Mouse (Mus musculus) MEL (cell line): ENCODE measurements around the gene Rcbtb1. TPM values are rescaled to one million over a fixed set of nuclear protein-coding genes. Genes with fewer than 3 reads are reported as not detected.

Experiments used
- DNase-seq: peaks from one replicate; pipeline ENCODE4 v3.0.0; 2011; ENCODE audit warnings: low read depth, low spot score
- H3K27ac ChIP-seq: 2 replicates; pipeline ENCODE4 v1.5.1; 2012; ENCODE audit warnings: low read depth, mild to moderate bottlenecking, control low read depth, low read length, moderate library complexity; ENCODE audit not compliant: control insufficient read depth
- H3K27me3 ChIP-seq, 2 experiments: fragments of 150-350 bp in 1 of 2; sonication (generic) in 1 of 2; 2 replicates each; pipeline ENCODE4 v1.6.1; 2012; ENCODE audit warnings: low read length in 2 of 2, mild to moderate bottlenecking in 2 of 2, improper control_type of control experiment in 1 of 2, moderate library complexity in 1 of 2; ENCODE audit not compliant: insufficient read depth in 2 of 2, control insufficient read depth in 1 of 2
- H3K36me3 ChIP-seq, 2 experiments: 2 replicates each; pipeline ENCODE4 v1.6.1; 2012 to 2014; ENCODE audit warnings: low read length in 2 of 2, improper control_type of control experiment in 1 of 2, inconsistent platforms in 1 of 2, mild to moderate bottlenecking in 1 of 2; ENCODE audit not compliant: insufficient read depth in 2 of 2, control insufficient read depth in 1 of 2
- H3K4me1 ChIP-seq, 2 experiments: fragments of 150-350 bp in 1 of 2; sonication (generic) in 1 of 2; 2 replicates each; pipeline ENCODE4 v1.6.1; 2012; ENCODE audit warnings: low read length in 2 of 2, improper control_type of control experiment in 1 of 2, mild to moderate bottlenecking in 1 of 2; ENCODE audit not compliant: insufficient read depth in 2 of 2, control insufficient read depth in 1 of 2
- H3K4me3 ChIP-seq, 2 experiments: fragments of 150-350 bp in 1 of 2; sonication (generic) in 1 of 2; 2 replicates each; pipeline ENCODE4 v1.5.1; 2012; ENCODE audit warnings: low read depth in 2 of 2, low read length in 2 of 2, mild to moderate bottlenecking in 2 of 2, moderate library complexity in 2 of 2, control low read depth in 1 of 2, improper control_type of control experiment in 1 of 2; ENCODE audit not compliant: control insufficient read depth in 1 of 2, insufficient read depth in 1 of 2
- H3K79me2 ChIP-seq: 2 replicates; pipeline ENCODE4 v1.6.1; 2012; ENCODE audit warnings: mild to moderate bottlenecking, low read length, moderate library complexity; ENCODE audit not compliant: control insufficient read depth, poor library complexity, insufficient read depth
- H3K9ac ChIP-seq: 2 replicates; pipeline ENCODE4 v1.6.1; 2012; ENCODE audit warnings: low read depth, mild to moderate bottlenecking, control low read depth, low read length, moderate library complexity; ENCODE audit not compliant: control insufficient read depth, poor library complexity, severe bottlenecking
- H3K9me3 ChIP-seq: fragments of 150-350 bp; sonication (generic); replicated peaks from 2 replicates; pipeline ENCODE4 v1.6.1; 2012; ENCODE audit warnings: mild to moderate bottlenecking, low read length, improper control_type of control experiment, moderate library complexity; ENCODE audit not compliant: insufficient read depth
- BHLHE40 ChIP-seq: IDR thresholded peaks from 2 replicates; pipeline ENCODE4 v1.6.1; 2012; ENCODE audit warnings: low read depth, mild to moderate bottlenecking, inconsistent platforms, low read length, improper control_type of control experiment, borderline replicate concordance
- CHD1 ChIP-seq: IDR thresholded peaks from 2 replicates; pipeline ENCODE4 v1.6.1; 2012; ENCODE audit warnings: low read depth, mild to moderate bottlenecking, inconsistent platforms, low read length, improper control_type of control experiment
- CHD2 ChIP-seq: IDR thresholded peaks from 2 replicates; pipeline ENCODE4 v1.6.1; 2011; ENCODE audit warnings: low read length, improper control_type of control experiment
- CTCF ChIP-seq, 3 experiments: IDR thresholded peaks in 2 of 3; conservative IDR thresholded peaks in 1 of 3; 2 replicates each; pipeline ENCODE4 v1.5.1; 2011 to 2012; ENCODE audit warnings: low read length in 3 of 3, low read depth in 2 of 3, mild to moderate bottlenecking in 2 of 3, improper control_type of control experiment in 1 of 3, inconsistent platforms in 1 of 3, mixed read lengths in 1 of 3, moderate library complexity in 1 of 3; ENCODE audit not compliant: control insufficient read depth in 1 of 3, insufficient read depth in 1 of 3, poor library complexity in 1 of 3, severe bottlenecking in 1 of 3
- ELF1 ChIP-seq: IDR thresholded peaks from 2 replicates; pipeline ENCODE4 v1.6.1; 2014; ENCODE audit warnings: low read depth, mild to moderate bottlenecking, inconsistent platforms, low read length, improper control_type of control experiment, moderate library complexity
- EP300 ChIP-seq, 2 experiments: IDR thresholded peaks; 2 replicates each; pipeline ENCODE4 v1.6.1; 2011; ENCODE audit warnings: improper control_type of control experiment in 2 of 2, low read length in 2 of 2, low read depth in 1 of 2, mild to moderate bottlenecking in 1 of 2
- GABPA ChIP-seq: IDR thresholded peaks from 2 replicates; pipeline ENCODE4 v1.6.1; 2012; ENCODE audit warnings: low read depth, mild to moderate bottlenecking, inconsistent platforms, low read length, improper control_type of control experiment, moderate library complexity
- JUND ChIP-seq: IDR thresholded peaks from 2 replicates; pipeline ENCODE4 v1.6.1; 2011; ENCODE audit warnings: low read depth, mild to moderate bottlenecking, improper control_type of control experiment, low read length
- KAT2A ChIP-seq: conservative IDR thresholded peaks from 2 replicates; pipeline ENCODE4 v1.6.1; 2012; ENCODE audit warnings: low read depth, low read length, improper control_type of control experiment, inconsistent platforms
- MAX ChIP-seq: IDR thresholded peaks from 2 replicates; pipeline ENCODE4 v1.6.1; 2011; ENCODE audit warnings: low read length, improper control_type of control experiment
- MAZ ChIP-seq: IDR thresholded peaks from 2 replicates; pipeline ENCODE4 v1.6.1; 2012; ENCODE audit warnings: low read depth, mild to moderate bottlenecking, inconsistent platforms, low read length, improper control_type of control experiment
- MEF2A ChIP-seq: IDR thresholded peaks from 2 replicates; pipeline ENCODE4 v1.6.1; 2014; ENCODE audit warnings: low read depth, mild to moderate bottlenecking, inconsistent platforms, low read length, improper control_type of control experiment; ENCODE audit not compliant: poor library complexity, insufficient replicate concordance, severe bottlenecking; ENCODE audit errors: extremely low read depth
- MXI1 ChIP-seq: IDR thresholded peaks from 2 replicates; pipeline ENCODE4 v1.6.1; 2011; ENCODE audit warnings: mild to moderate bottlenecking, low read depth, low read length, improper control_type of control experiment
- MYB ChIP-seq: IDR thresholded peaks from 2 replicates; pipeline ENCODE4 v1.6.1; 2011; ENCODE audit warnings: mild to moderate bottlenecking, low read depth, low read length, improper control_type of control experiment
- MYC ChIP-seq: IDR thresholded peaks from 2 replicates; pipeline ENCODE4 v1.6.1; 2011; ENCODE audit warnings: low read depth, mild to moderate bottlenecking, low read length, improper control_type of control experiment, moderate library complexity
- NRF1 ChIP-seq: IDR thresholded peaks from 2 replicates; pipeline ENCODE4 v1.6.1; 2014; ENCODE audit warnings: low read depth, mild to moderate bottlenecking, inconsistent platforms, low read length, improper control_type of control experiment, moderate library complexity; ENCODE audit not compliant: poor library complexity, insufficient read depth, severe bottlenecking
- POLR2AphosphoS5 ChIP-seq: IDR thresholded peaks from 2 replicates; pipeline ENCODE4 v1.6.1; 2012; ENCODE audit warnings: low read depth, borderline replicate concordance, mild to moderate bottlenecking, inconsistent platforms, low read length, moderate library complexity, mixed read lengths
- RCOR1 ChIP-seq: IDR thresholded peaks from 2 replicates; pipeline ENCODE4 v1.6.1; 2012; ENCODE audit warnings: low read depth, mild to moderate bottlenecking, inconsistent platforms, low read length, improper control_type of control experiment
- TBP ChIP-seq: IDR thresholded peaks from 2 replicates; pipeline ENCODE4 v1.8.0; 2011; ENCODE audit warnings: low read depth, low read length, improper control_type of control experiment
- USF1 ChIP-seq: IDR thresholded peaks from 2 replicates; pipeline ENCODE4 v1.6.1; 2014; ENCODE audit warnings: low read depth, mild to moderate bottlenecking, inconsistent platforms, low read length, improper control_type of control experiment, moderate library complexity
- USF2 ChIP-seq, 2 experiments: IDR thresholded peaks; 2 replicates each; pipeline ENCODE4 v1.6.1; 2011 to 2012; ENCODE audit warnings: improper control_type of control experiment in 2 of 2, low read length in 2 of 2, borderline replicate concordance in 1 of 2, inconsistent platforms in 1 of 2, low read depth in 1 of 2, mild to moderate bottlenecking in 1 of 2; ENCODE audit not compliant: insufficient read depth in 1 of 2
- ZC3H11A ChIP-seq: IDR thresholded peaks from 2 replicates; pipeline ENCODE4 v1.6.1; 2012; ENCODE audit warnings: low read depth, mild to moderate bottlenecking, inconsistent platforms, low read length, improper control_type of control experiment
- ZKSCAN1 ChIP-seq: IDR thresholded peaks from 2 replicates; pipeline ENCODE4 v1.6.1; 2012; ENCODE audit warnings: low read depth, mild to moderate bottlenecking, inconsistent platforms, low read length, improper control_type of control experiment, moderate library complexity
- ZNF384 ChIP-seq: IDR thresholded peaks from 2 replicates; pipeline ENCODE4 v1.6.1; 2012; ENCODE audit warnings: low read depth, mild to moderate bottlenecking, inconsistent platforms, low read length, improper control_type of control experiment
- polyA plus RNA-seq, 2 experiments: library from polyadenylated mRNA; stranded (reverse) in 1 of 2; unstranded in 1 of 2; fragments of >175 nt in 1 of 2; fragments of >200 nt in 1 of 2; gene quantifications; 2 replicates each; pipeline versions ENCODE4 v1.2.1 to v1.2.4; 2012; ENCODE audit warnings: low replicate concordance in 2 of 2, low read depth in 1 of 2; ENCODE audit not compliant: insufficient read length in 2 of 2, insufficient read depth in 1 of 2, missing spikeins in 1 of 2
- total RNA-seq: library from RNA; depleted of rRNA; stranded (reverse); fragments of 300-350 nt; gene quantifications from 2 replicates; pipeline ENCODE4 v1.2.3, GENCODE M21; 2012

Rcbtb1 gene
- total and polyA plus RNA-seq, 3 experiments, result 4.4 to 6.7 TPM; not detected in 1

DNA sequence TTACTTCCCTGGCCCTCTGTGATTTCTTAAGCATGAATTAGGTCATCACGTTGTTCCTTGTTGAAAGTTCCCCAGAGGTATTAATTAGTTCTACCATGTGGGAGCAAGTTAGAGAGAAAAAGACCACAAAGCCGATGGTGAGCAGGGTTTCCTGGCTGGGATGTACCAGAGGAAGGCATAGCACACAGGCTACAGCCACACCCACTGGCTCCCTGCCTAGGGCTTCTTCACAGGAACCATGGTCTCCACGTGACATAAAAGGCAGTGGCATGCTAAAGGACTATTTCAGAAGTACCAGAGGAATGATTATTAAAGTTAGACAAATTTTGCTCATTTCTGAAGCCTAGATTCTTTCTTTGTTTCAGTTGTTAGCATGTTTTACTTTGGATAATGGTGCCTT, 18.2 kb downstream of the Rcbtb1 start:
- no peaks in the 10 kb centered on the region for H3K27me3 ChIP-seq
- no peaks in the 10 kb centered on the region for H3K79me2 ChIP-seq
- no peak overlapping the region for H3K9ac ChIP-seq
- H3K36me3 ChIP-seq, result no peaks in the 10 kb centered on the region
- H3K9me3 ChIP-seq, result no peaks in the 10 kb centered on the region
- no peak for TF ChIP-seq USF1
- TF ChIP-seq CTCF (IDR thresholded peaks at IDR 0.05 in 2 of 3, conservative IDR thresholded peaks at IDR 0.05 in 1 of 3; ENCODE audit: control insufficient read depth in 1 of 3, insufficient read depth in 1 of 3, low read depth in 2 of 3, low read length in 3 of 3, poor library complexity in 1 of 3, severe bottlenecking in 1 of 3), result no peak
- no peak for TF ChIP-seq TBP
- no peak for TF ChIP-seq ZKSCAN1
- no peak for TF ChIP-seq MAZ
- TF ChIP-seq MYC, result no peak
- no peak for TF ChIP-seq ELF1
- no peak for TF ChIP-seq NRF1
- TF ChIP-seq KAT2A, result no peak
- TF ChIP-seq ZNF384, result no peak
- no peak for TF ChIP-seq CHD2
- TF ChIP-seq BHLHE40, result no peak
- no peak for TF ChIP-seq ZC3H11A
- no peak for TF ChIP-seq POLR2AphosphoS5
- TF ChIP-seq EP300 (IDR thresholded peaks at IDR 0.05; ENCODE audit: low read depth in 1 of 2, low read length in 2 of 2), result no peak
- no peak for TF ChIP-seq USF2 (IDR thresholded peaks at IDR 0.05; ENCODE audit: borderline replicate concordance in 1 of 2, insufficient read depth in 1 of 2, low read depth in 1 of 2, low read length in 2 of 2)
- no peak for TF ChIP-seq MEF2A
- no peak for TF ChIP-seq JUND
- no peak for TF ChIP-seq RCOR1
- no peaks in the 10 kb centered on the region for H3K4me1 ChIP-seq
- no peak overlapping the region for H3K4me3 ChIP-seq
- no peak overlapping the region for H3K27ac ChIP-seq
- DNase-seq, result no peak

DNA sequence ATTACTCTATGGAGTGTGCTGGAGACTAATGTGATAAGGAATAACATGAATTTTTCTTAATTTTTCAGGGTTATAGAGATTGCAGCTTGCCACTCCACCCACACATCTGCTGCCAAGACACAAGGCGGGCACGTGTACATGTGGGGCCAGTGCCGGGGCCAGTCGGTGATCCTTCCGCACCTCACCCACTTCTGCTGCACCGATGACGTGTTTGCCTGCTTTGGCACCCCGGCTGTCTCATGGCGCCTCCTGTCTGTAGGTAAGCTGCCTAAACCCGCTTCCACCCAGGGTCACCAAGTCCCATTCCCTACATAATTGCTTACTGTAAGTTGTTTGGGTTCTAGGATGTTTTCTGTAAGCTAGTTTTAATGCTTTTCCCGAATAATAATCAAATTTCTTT, 25.2 kb downstream of the Rcbtb1 start:
- Histone ChIP-seq H3K36me3 (no peaks in the 10 kb centered on the region), H3K4me1 (no peaks in the 10 kb centered on the region), H3K27ac (no peak overlapping the region), H3K4me3 (no peak overlapping the region), H3K9ac (no peak overlapping the region), H3K9me3 (no peaks in the 10 kb centered on the region), H3K79me2 (no peaks in the 10 kb centered on the region), H3K27me3 (no peaks in the 10 kb centered on the region)
- DNase-seq, result no peak
- TF ChIP-seq USF2 (IDR thresholded peaks at IDR 0.05; ENCODE audit: borderline replicate concordance in 1 of 2, insufficient read depth in 1 of 2, low read depth in 1 of 2, low read length in 2 of 2) (no peak), MAX (no peak), CTCF (IDR thresholded peaks at IDR 0.05 in 2 of 3, conservative IDR thresholded peaks at IDR 0.05 in 1 of 3; ENCODE audit: control insufficient read depth in 1 of 3, insufficient read depth in 1 of 3, low read depth in 2 of 3, low read length in 3 of 3, poor library complexity in 1 of 3, severe bottlenecking in 1 of 3) (no peak), GABPA (no peak), JUND (no peak), MXI1 (no peak), MEF2A (no peak), ZNF384 (no peak), RCOR1 (no peak), MYB (no peak), CHD1 (no peak)
